Mouse (Mus musculus) MEL (cell line): ENCODE results near the gene Med13l.

Source experiments
- BHLHE40 ChIP-seq: IDR thresholded peaks from 2 replicates; pipeline ENCODE4 v1.6.1; 2012; ENCODE audit warnings: low read depth, mild to moderate bottlenecking, inconsistent platforms, low read length, improper control_type of control experiment, borderline replicate concordance
- CHD2 ChIP-seq: IDR thresholded peaks from 2 replicates; pipeline ENCODE4 v1.6.1; 2011; ENCODE audit warnings: low read length, improper control_type of control experiment
- CTCF ChIP-seq, 3 experiments: IDR thresholded peaks in 2 of 3; conservative IDR thresholded peaks in 1 of 3; 2 replicates each; pipeline ENCODE4 v1.5.1; 2011 to 2012; ENCODE audit warnings: low read length in 3 of 3, low read depth in 2 of 3, mild to moderate bottlenecking in 2 of 3, improper control_type of control experiment in 1 of 3, inconsistent platforms in 1 of 3, mixed read lengths in 1 of 3, moderate library complexity in 1 of 3; ENCODE audit not compliant: control insufficient read depth in 1 of 3, insufficient read depth in 1 of 3, poor library complexity in 1 of 3, severe bottlenecking in 1 of 3
- EP300 ChIP-seq, 2 experiments: IDR thresholded peaks; 2 replicates each; pipeline ENCODE4 v1.6.1; 2011; ENCODE audit warnings: improper control_type of control experiment in 2 of 2, low read length in 2 of 2, low read depth in 1 of 2, mild to moderate bottlenecking in 1 of 2
- ETS1 ChIP-seq: IDR thresholded peaks from 2 replicates; pipeline ENCODE4 v1.6.1; 2012; ENCODE audit warnings: low read depth, mild to moderate bottlenecking, inconsistent platforms, low read length, improper control_type of control experiment, moderate library complexity
- GATA1 ChIP-seq: IDR thresholded peaks from 2 replicates; pipeline ENCODE4 v1.6.1; 2011; ENCODE audit warnings: low read depth, low read length, improper control_type of control experiment
- MXI1 ChIP-seq: IDR thresholded peaks from 2 replicates; pipeline ENCODE4 v1.6.1; 2011; ENCODE audit warnings: mild to moderate bottlenecking, low read depth, low read length, improper control_type of control experiment
- NRF1 ChIP-seq: IDR thresholded peaks from 2 replicates; pipeline ENCODE4 v1.6.1; 2014; ENCODE audit warnings: low read depth, mild to moderate bottlenecking, inconsistent platforms, low read length, improper control_type of control experiment, moderate library complexity; ENCODE audit not compliant: poor library complexity, insufficient read depth, severe bottlenecking
- POLR2A ChIP-seq, 2 experiments: IDR thresholded peaks; 2 replicates each; pipeline ENCODE4 v1.6.1; 2011 to 2012; ENCODE audit warnings: low read length in 2 of 2, mild to moderate bottlenecking in 2 of 2, control low read depth in 1 of 2, improper control_type of control experiment in 1 of 2, low read depth in 1 of 2, moderate library complexity in 1 of 2; ENCODE audit not compliant: control insufficient read depth in 1 of 2, insufficient read depth in 1 of 2, poor library complexity in 1 of 2

DNA sequence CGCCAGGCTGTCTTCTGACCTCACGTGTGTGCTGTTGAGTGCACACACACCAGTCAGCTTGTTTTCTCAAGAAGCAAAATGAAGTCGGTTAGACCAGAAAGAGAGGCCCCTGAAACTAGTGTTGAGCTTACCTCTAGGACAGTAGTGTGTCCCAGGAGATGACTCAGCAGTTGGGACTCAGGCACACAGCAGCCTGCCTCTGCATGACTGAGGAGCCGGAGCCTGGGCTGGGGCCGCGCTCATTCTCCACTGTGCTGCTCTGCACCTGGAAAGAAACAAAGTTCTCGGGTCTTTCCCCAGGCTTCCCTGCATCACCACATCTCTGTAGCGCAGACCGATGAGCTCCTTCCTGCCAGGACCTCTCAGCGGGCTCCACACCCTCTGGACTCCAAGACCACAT, 200.5 kb downstream of the Med13l start:
- TF ChIP-seq BHLHE40 (no peak), MXI1 (no peak), CTCF (IDR thresholded peaks at IDR 0.05 in 2 of 3, conservative IDR thresholded peaks at IDR 0.05 in 1 of 3; ENCODE audit: control insufficient read depth in 1 of 3, insufficient read depth in 1 of 3, low read depth in 2 of 3, low read length in 3 of 3, poor library complexity in 1 of 3, severe bottlenecking in 1 of 3) (no peak), GATA1 (no peak), EP300 (IDR thresholded peaks at IDR 0.05; ENCODE audit: low read depth in 1 of 2, low read length in 2 of 2) (no peak), ETS1 (no peak), POLR2A (IDR thresholded peaks at IDR 0.05; ENCODE audit: control insufficient read depth in 1 of 2, insufficient read depth in 1 of 2, low read depth in 1 of 2, low read length in 2 of 2, poor library complexity in 1 of 2) (no peak), CHD2 (no peak), NRF1 (no peak)
